Mouse (Mus musculus): Measurements from ENCODE around the gene Cables2. TPM values are rescaled to one million over a fixed set of nuclear protein-coding genes. Genes with fewer than 3 reads are reported as not detected.

Gene Cables2
- polyA plus RNA-seq, 1 experiment from 2014 or later: 37.5 TPM

DNA sequence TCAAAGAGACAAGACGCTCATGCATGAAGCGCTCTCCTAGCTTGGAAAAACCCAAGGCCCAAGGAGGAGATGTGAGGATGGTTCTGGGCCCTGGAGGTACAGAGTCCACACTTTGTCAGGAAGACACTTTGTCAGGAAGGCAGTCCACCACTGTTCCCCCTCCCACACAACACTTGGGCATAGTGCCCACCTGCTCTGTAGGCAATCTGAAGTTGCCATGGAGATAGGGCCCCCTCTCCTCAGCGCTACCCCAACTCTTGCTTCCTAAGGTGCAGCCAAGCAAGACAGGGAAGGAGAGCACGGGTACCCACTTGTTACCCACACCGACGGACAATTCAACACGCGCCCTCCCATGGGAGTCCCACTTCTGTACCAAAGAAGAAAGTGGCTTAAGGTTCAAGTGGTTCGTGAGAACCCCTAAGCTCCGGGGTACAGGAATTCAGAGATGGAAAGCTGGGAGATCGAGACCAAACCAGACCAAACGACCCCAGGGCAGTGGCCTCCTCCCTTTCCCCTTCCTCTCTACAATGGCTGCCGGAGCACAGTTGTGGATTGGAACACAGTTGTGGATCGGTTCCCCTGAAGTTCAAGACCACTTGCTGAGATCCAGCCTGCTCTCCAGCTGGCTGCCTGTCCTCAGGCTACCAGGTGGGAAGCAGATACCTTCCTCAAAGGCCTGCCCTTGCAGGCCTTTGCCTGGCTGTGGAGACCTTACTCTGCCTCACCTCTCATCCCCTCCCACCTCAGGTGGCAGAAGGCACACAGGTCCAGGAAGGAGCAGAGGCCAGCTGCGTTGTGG lies 54.0 kb downstream of the Cables2 start:
- peaks cover 7% of the 10 kb centered on the region for H3K4me1 ChIP-seq (ENCODE audit: control insufficient read depth, insufficient read depth, low read length)
- 78% methylated on average over 15 of the region's 15 CpGs for WGBS
- no peak overlapping the region for H3K27ac ChIP-seq (replicated peaks; ENCODE audit: low read depth, low read length)
- peaks cover 8% of the 10 kb centered on the region; the same call in 1 of the 2 replicates for H3K27me3 ChIP-seq (ENCODE audit: control insufficient read depth, insufficient read depth, low read length)
- H3K4me2 ChIP-seq (ENCODE audit: low read length): no peak overlapping the region
- H3K9me3 ChIP-seq (ENCODE audit: control insufficient read depth, low read length): no peaks in the 10 kb centered on the region
- no peaks in the 10 kb centered on the region for H3K36me3 ChIP-seq (ENCODE audit: control insufficient read depth, insufficient read depth, low read length)
- DNase-seq (no peak), ATAC-seq (ENCODE audit: low FRiP score, low TSS enrichment) (no peak)
- H3K9ac ChIP-seq (replicated peaks; ENCODE audit: low read length): no peak overlapping the region
- no peak overlapping the region for H3K4me3 ChIP-seq (replicated peaks; ENCODE audit: low read depth, low read length)

DNA sequence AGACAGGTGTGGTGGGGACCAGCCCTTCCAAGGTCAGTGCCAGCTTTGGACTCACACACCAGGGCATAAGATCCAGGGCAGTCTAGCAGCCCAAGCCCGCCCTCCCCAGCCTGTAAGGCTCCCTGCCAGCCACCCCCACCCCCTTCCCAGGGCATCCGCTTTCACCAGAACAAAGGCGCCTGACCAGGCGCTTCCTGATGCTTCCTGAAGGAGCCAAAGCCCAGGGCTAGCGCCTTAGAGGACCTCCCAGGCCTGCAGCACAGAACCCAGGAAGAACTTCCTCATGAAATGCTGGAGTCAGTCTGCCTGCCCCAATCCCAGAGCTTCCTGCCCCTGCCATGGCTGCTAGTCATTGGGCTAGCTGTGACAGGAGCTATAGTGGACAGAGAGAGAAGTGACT lies 54.6 kb downstream of the Cables2 start:
- Histone ChIP-seq H3K27ac (replicated peaks; ENCODE audit: low read depth, low read length) (no peak overlapping the region), H3K4me1 (ENCODE audit: control insufficient read depth, insufficient read depth, low read length) (peaks cover 7% of the 10 kb centered on the region), H3K9ac (replicated peaks; ENCODE audit: low read length) (no peak overlapping the region; the same call in 1 of the 2 replicates), H3K27me3 (ENCODE audit: control insufficient read depth, insufficient read depth, low read length) (peaks cover 7% of the 10 kb centered on the region; the same call in 1 of the 2 replicates), H3K4me2 (ENCODE audit: low read length) (no peak overlapping the region), H3K9me3 (ENCODE audit: control insufficient read depth, low read length) (no peaks in the 10 kb centered on the region), H3K36me3 (ENCODE audit: control insufficient read depth, insufficient read depth, low read length) (no peaks in the 10 kb centered on the region), H3K4me3 (replicated peaks; ENCODE audit: low read depth, low read length) (no peak overlapping the region)
- WGBS: 27% methylated on average over 5 of the region's 5 CpGs
- DNase-seq (no peak), ATAC-seq (ENCODE audit: low FRiP score, low TSS enrichment) (no peak)

DNA sequence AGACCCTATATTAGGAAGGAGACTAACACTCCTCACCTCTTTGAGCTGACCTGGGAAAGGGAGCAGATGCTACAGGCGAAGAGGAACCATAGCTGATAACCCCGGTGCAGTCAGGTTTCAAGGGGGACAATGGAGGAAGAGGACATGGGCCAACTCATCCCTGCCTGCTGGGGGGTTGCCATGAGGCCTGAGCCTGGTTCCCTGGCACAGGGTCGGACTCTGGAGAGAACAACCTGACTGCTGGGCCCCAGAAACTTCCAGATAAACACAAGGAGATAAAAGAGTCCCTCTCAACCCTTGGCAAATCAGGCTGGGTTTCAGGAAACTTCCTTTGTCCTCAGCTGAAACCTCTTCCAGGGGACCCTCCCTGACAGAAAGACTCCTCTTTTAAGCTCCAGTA lies 55.1 kb downstream of the Cables2 start:
- WGBS: 82% methylated on average over 3 of the region's 3 CpGs
- ATAC-seq (ENCODE audit: low FRiP score, low TSS enrichment): no peak
- no peak overlapping the region for H3K4me2 ChIP-seq (ENCODE audit: low read length)
- H3K9me3 ChIP-seq (ENCODE audit: control insufficient read depth, low read length): no peaks in the 10 kb centered on the region
- H3K27ac ChIP-seq (replicated peaks; ENCODE audit: low read depth, low read length): no peak overlapping the region
- DNase-seq: no peak
- H3K4me3 ChIP-seq (replicated peaks; ENCODE audit: low read depth, low read length): no peak overlapping the region
- H3K27me3 ChIP-seq (ENCODE audit: control insufficient read depth, insufficient read depth, low read length): peaks cover 6% of the 10 kb centered on the region; the same call in 1 of the 2 replicates
- H3K9ac ChIP-seq (replicated peaks; ENCODE audit: low read length): no peak overlapping the region; the same call in 1 of the 2 replicates
- peaks cover 7% of the 10 kb centered on the region for H3K4me1 ChIP-seq (ENCODE audit: control insufficient read depth, insufficient read depth, low read length)
- no peaks in the 10 kb centered on the region for H3K36me3 ChIP-seq (ENCODE audit: control insufficient read depth, insufficient read depth, low read length)

DNA sequence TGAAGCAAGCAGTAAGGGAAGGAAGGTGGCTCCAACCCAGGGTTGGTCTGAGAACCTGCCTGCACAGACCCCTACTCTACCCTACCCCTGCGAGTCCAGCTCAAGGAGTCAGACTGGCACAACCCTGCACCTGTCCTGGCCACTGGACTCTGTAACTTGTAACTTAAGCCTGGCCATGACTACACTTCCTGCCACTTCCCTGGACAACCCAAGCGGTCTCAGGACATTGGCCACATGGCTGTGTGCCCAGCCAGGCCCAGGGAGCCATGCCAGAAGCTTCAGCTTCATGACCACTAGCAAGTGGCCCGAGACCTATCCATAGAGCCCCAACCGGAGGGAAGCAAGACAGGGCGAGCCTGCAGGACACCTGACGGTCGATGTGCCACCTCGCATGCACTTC lies 55.7 kb downstream of the Cables2 start:
- no peak for ATAC-seq (ENCODE audit: low FRiP score, low TSS enrichment)
- WGBS: 90% methylated on average over 8 of the region's 8 CpGs

DNA sequence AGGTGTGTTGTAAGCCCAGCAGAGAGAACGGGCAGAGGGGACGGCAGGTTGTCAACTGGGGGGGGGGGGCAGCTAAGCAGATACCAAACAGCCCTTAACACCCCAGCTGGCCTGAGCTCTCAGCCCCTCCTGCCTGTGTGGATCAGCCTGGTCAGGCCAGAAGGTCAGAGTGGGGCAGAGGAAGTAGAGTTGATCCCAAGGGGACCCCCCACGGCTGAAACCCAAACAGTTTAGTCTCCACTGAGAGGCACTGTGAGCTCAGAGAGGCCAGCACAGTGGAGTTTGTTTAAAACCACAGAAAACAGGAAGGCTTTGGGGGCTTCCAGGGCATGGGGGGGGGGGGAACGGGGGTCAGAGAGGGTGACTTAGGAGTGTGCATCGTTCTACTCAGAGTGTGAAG lies 56.4 kb downstream of the Cables2 start:
- H3K36me3 ChIP-seq (ENCODE audit: control insufficient read depth, insufficient read depth, low read length): no peaks in the 10 kb centered on the region
- H3K27me3 ChIP-seq (ENCODE audit: control insufficient read depth, insufficient read depth, low read length): no peaks in the 10 kb centered on the region
- H3K9me3 ChIP-seq (ENCODE audit: control insufficient read depth, low read length): no peaks in the 10 kb centered on the region
- no peak overlapping the region for H3K27ac ChIP-seq (replicated peaks; ENCODE audit: low read depth, low read length)
- H3K4me2 ChIP-seq (ENCODE audit: low read length): no peak overlapping the region
- no peak for DNase-seq
- no peak overlapping the region for H3K4me3 ChIP-seq (replicated peaks; ENCODE audit: low read depth, low read length)
- ATAC-seq (ENCODE audit: low FRiP score, low TSS enrichment): no peak
- 68% methylated on average over 5 of the region's 5 CpGs for WGBS
- H3K4me1 ChIP-seq (ENCODE audit: control insufficient read depth, insufficient read depth, low read length): peaks cover 1% of the 10 kb centered on the region
- H3K9ac ChIP-seq (replicated peaks; ENCODE audit: low read length): no peak overlapping the region

More for the DNA sequence above, 55.7 kb downstream of the Cables2 start:
- peaks cover 7% of the 10 kb centered on the region for H3K4me1 ChIP-seq (ENCODE audit: control insufficient read depth, insufficient read depth, low read length)
- H3K9ac ChIP-seq (replicated peaks; ENCODE audit: low read length): no peak overlapping the region
- no peaks in the 10 kb centered on the region for H3K36me3 ChIP-seq (ENCODE audit: control insufficient read depth, insufficient read depth, low read length)
- no peak for DNase-seq
- no peak overlapping the region for H3K4me2 ChIP-seq (ENCODE audit: low read length)
- no peak overlapping the region for H3K27ac ChIP-seq (replicated peaks; ENCODE audit: low read depth, low read length)
- H3K27me3 ChIP-seq (ENCODE audit: control insufficient read depth, insufficient read depth, low read length): no peaks in the 10 kb centered on the region
- H3K4me3 ChIP-seq (replicated peaks; ENCODE audit: low read depth, low read length): no peak overlapping the region
- H3K9me3 ChIP-seq (ENCODE audit: control insufficient read depth, low read length): no peaks in the 10 kb centered on the region

DNA sequence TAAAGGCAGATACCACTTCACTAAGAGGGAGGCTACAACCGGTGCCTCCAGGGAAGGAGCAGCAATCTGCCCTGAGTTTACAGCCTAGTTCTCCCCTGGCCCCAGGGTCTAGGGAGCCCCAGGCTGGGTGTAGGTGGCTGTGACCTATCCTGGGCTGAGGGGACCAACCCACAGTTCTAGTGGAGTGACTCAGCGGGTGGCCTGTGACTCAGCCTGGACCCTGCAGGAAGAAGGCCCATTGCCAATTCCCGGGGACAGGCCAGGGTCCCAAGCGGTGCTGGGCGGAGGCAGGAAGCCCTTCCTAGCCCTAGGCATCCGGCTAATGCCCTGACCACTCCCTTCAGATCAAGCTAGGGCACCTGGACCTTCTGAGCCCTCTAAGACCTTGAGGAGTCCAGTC lies 57.3 kb downstream of the Cables2 start:
- no peak for ATAC-seq (ENCODE audit: low FRiP score, low TSS enrichment)
- no peaks in the 10 kb centered on the region for H3K27me3 ChIP-seq (ENCODE audit: control insufficient read depth, insufficient read depth, low read length)
- H3K27ac ChIP-seq (replicated peaks; ENCODE audit: low read depth, low read length): no peak overlapping the region
- WGBS: 89% methylated on average over 6 of the region's 6 CpGs
- no peak overlapping the region for H3K9ac ChIP-seq (replicated peaks; ENCODE audit: low read length)
- no peak for DNase-seq
- H3K36me3 ChIP-seq (ENCODE audit: control insufficient read depth, insufficient read depth, low read length): no peaks in the 10 kb centered on the region
- no peaks in the 10 kb centered on the region for H3K4me1 ChIP-seq (ENCODE audit: control insufficient read depth, insufficient read depth, low read length)
- no peaks in the 10 kb centered on the region for H3K9me3 ChIP-seq (ENCODE audit: control insufficient read depth, low read length)
- no peak overlapping the region for H3K4me3 ChIP-seq (replicated peaks; ENCODE audit: low read depth, low read length)
- H3K4me2 ChIP-seq (ENCODE audit: low read length): no peak overlapping the region

DNA sequence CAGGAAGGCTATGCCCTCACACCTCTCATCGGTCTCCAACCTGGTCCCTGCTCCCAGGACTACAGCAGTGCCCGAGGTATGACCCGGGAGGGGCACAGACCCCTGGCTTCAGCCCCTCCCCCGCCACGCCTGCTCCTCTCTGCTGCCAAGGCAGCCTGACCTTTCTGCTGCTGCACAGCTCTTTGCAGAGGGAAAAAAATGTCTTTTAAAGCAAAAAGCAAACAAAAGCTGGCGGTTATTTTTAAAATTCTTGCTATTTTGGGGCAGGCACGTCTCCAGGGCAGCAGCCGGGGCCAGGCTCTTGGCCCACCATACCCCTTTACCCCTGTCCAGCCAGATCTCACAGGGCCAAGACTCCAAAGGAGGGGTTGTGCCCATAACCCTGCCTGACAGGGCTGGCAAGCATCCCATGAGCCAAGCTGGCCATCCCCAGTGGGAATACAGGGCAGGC lies 58.3 kb downstream of the Cables2 start:
- Histone ChIP-seq H3K4me1 (ENCODE audit: control insufficient read depth, insufficient read depth, low read length) (no peaks in the 10 kb centered on the region), H3K4me3 (replicated peaks; ENCODE audit: low read depth, low read length) (no peak overlapping the region), H3K27ac (replicated peaks; ENCODE audit: low read depth, low read length) (no peak overlapping the region), H3K4me2 (ENCODE audit: low read length) (no peak overlapping the region), H3K9me3 (ENCODE audit: control insufficient read depth, low read length) (no peaks in the 10 kb centered on the region), H3K36me3 (ENCODE audit: control insufficient read depth, insufficient read depth, low read length) (no peaks in the 10 kb centered on the region), H3K9ac (replicated peaks; ENCODE audit: low read length) (no peak overlapping the region; the same call in 1 of the 2 replicates), H3K27me3 (ENCODE audit: control insufficient read depth, insufficient read depth, low read length) (no peaks in the 10 kb centered on the region)
- DNase-seq: no peak
- no peak for ATAC-seq (ENCODE audit: low FRiP score, low TSS enrichment)
- 79% methylated on average over 8 of the region's 8 CpGs for WGBS

DNA sequence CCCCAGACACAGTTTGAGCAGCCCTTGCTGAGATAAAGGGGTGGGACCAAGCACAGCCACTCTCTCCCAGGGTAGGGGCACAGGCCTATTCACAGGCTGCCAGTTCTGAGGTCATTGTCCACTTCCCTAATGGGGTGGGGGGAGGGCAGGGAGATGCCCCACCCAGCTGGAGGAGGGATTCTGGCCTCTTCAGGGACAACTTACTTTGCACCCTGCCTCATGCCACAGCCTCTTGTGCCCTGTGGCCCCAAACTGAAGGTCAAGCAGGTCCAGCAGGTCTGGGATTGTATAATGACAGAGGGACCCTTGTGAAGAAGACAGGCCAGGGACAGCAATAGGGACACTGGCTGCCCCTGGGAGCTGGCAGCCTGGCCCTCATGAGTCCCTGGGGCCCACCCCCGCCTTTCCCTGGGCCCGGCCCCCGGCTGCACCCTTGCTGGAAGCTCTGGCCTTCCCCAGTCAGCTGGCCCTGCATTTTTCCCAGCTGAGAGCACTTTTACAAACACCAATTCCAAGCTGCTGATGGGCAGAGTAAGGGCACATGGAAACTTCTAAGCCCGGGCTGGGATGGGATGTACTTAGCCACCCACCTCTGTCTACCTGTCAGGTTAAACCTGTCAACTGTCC lies 58.8 kb downstream of the Cables2 start:
- ATAC-seq (ENCODE audit: low FRiP score, low TSS enrichment) (no peak), DNase-seq (no peak)
- WGBS: 83% methylated on average over 4 of the region's 4 CpGs
- H3K4me2 ChIP-seq (ENCODE audit: low read length): no peak overlapping the region
- no peaks in the 10 kb centered on the region for H3K36me3 ChIP-seq (ENCODE audit: control insufficient read depth, insufficient read depth, low read length)
- no peaks in the 10 kb centered on the region for H3K27me3 ChIP-seq (ENCODE audit: control insufficient read depth, insufficient read depth, low read length)
- H3K4me1 ChIP-seq (ENCODE audit: control insufficient read depth, insufficient read depth, low read length): no peaks in the 10 kb centered on the region
- no peak overlapping the region for H3K27ac ChIP-seq (replicated peaks; ENCODE audit: low read depth, low read length)
- no peaks in the 10 kb centered on the region for H3K9me3 ChIP-seq (ENCODE audit: control insufficient read depth, low read length)
- H3K9ac ChIP-seq (replicated peaks; ENCODE audit: low read length): no peak overlapping the region
- no peak overlapping the region for H3K4me3 ChIP-seq (replicated peaks; ENCODE audit: low read depth, low read length)

DNA sequence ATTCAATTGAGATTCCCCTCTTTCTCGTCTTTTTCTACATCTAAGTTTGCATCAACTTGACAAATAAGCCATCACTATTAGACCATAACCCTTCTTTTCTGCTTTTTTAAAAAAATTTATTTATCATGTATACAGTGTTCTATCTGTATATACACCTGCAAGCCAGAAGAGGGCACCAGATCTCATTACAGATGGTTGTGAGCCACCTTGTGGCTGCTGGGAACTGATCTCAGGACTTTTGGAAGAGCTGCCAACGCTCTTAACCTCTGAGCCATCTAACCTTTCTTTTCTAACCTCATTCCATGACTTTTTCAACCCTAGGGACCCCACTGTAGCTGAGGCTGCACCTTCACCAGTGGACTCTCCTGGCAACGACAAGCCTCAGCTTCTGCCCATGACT lies 61.0 kb downstream of the Cables2 start:
- no peaks in the 10 kb centered on the region for H3K4me1 ChIP-seq (ENCODE audit: control insufficient read depth, insufficient read depth, low read length)
- no peak overlapping the region for H3K9ac ChIP-seq (replicated peaks; ENCODE audit: low read length)
- ATAC-seq (ENCODE audit: low FRiP score, low TSS enrichment) (no peak), DNase-seq (no peak)
- no peaks in the 10 kb centered on the region for H3K9me3 ChIP-seq (ENCODE audit: control insufficient read depth, low read length)
- no peaks in the 10 kb centered on the region for H3K27me3 ChIP-seq (ENCODE audit: control insufficient read depth, insufficient read depth, low read length)
- H3K4me3 ChIP-seq (replicated peaks; ENCODE audit: low read depth, low read length): no peak overlapping the region
- no peak overlapping the region for H3K27ac ChIP-seq (replicated peaks; ENCODE audit: low read depth, low read length)
- 92% methylated on average over 3 of the region's 3 CpGs for WGBS
- H3K4me2 ChIP-seq (ENCODE audit: low read length): no peak overlapping the region
- H3K36me3 ChIP-seq (ENCODE audit: control insufficient read depth, insufficient read depth, low read length): no peaks in the 10 kb centered on the region
